8 mouse cellular contexts compared by ENCODE assay signal in genomic region chr11:96827917-96828316, GRCm38 (mm10). TPM values are rescaled to one million over a fixed set of nuclear protein-coding genes. Genes with fewer than 3 reads are reported as not detected.
DNase-seq lines count a peak whose midpoint lies in the region; ATAC-seq and TF ChIP-seq lines count a peak whose summit lies in the region.

No protein-coding gene starts in this region.

- peak overlapping the region; percentile 48 for H3K9ac ChIP-seq in heart, adult 2 months (ENCODE audit: low read depth, low read length)
- peak overlapping the region; percentile 37; the same call in 1 of the 2 replicates for H3K9ac ChIP-seq in forebrain, embryonic 14.5 days (ENCODE audit: low read length)
- peak overlapping the region; percentile 0; the same call in 1 of the 2 replicates for H3K9ac ChIP-seq in liver, embryonic 12.5 days

- H3K4me2 ChIP-seq in forebrain, embryonic 14.5 days (ENCODE audit: low read length), result peak overlapping the region; percentile 20; the same call in 1 of the 2 replicates
- peak overlapping the region; percentile 89 for H3K4me2 ChIP-seq in liver, embryonic 12.5 days

- WGBS in heart, adult 2 months, result 9% methylated on average over 9 of the region's 9 CpGs
- 83% methylated on average over 9 of the region's 9 CpGs for WGBS in forebrain, embryonic 14.5 days
- WGBS in liver, embryonic 12.5 days (ENCODE audit: insufficient replicate concordance), result 76% methylated on average over 9 of the region's 9 CpGs

- intact Hi-C loops in heart, adult 2 months (cut with DNase I), result loop anchor here (5.0 kb wide), 1 partner anchor 139 kb away; no protein-coding TSS in a partner anchor
- intact Hi-C loops in heart, postnatal 25 days (cut with DNase I), result loop anchor here (5.0 kb wide), 1 partner anchor 41 kb away; the partner anchor contains the start of gene Cbx1

- H3K27ac ChIP-seq in heart, adult 2 months, result peak overlapping the region; percentile 99
- no peak overlapping the region for H3K27ac ChIP-seq in forebrain, embryonic 14.5 days (ENCODE audit: low read depth, low read length)
- no peak overlapping the region for H3K27ac ChIP-seq in liver, embryonic 12.5 days

- no peak for ATAC-seq in forebrain, embryonic 14.5 days
- no peak for ATAC-seq in liver, embryonic 12.5 days
- no peak for ATAC-seq in megakaryocyte-erythroid progenitor cell, adult 5-6 weeks (replicated peaks; ENCODE audit: low FRiP score, low TSS enrichment, poor library complexity, severe bottlenecking)

- peaks cover 7% of the 10 kb centered on the region for H3K36me3 ChIP-seq in heart, adult 2 months (ENCODE audit: control insufficient read depth, insufficient read depth, low read length)
- peaks cover 25% of the 10 kb centered on the region for H3K36me3 ChIP-seq in C2C12 (ENCODE audit: control insufficient read depth, insufficient read depth)
- H3K36me3 ChIP-seq in forebrain, embryonic 14.5 days (ENCODE audit: control insufficient read depth, insufficient read depth, low read length), result peaks cover 24% of the 10 kb centered on the region
- peaks cover 39% of the 10 kb centered on the region for H3K36me3 ChIP-seq in liver, embryonic 12.5 days

- H3K79me3 ChIP-seq in C2C12 (ENCODE audit: low read depth), result peaks cover 55% of the 10 kb centered on the region

- H3ac ChIP-seq in C2C12 (ENCODE audit: control insufficient read depth, insufficient read length, low read depth), result peak overlapping the region; percentile 19

- H3K9me3 ChIP-seq in forebrain, embryonic 14.5 days (replicated peaks; ENCODE audit: control insufficient read depth, low read length), result no peaks in the 10 kb centered on the region
- no peaks in the 10 kb centered on the region for H3K9me3 ChIP-seq in liver, embryonic 12.5 days (replicated peaks)

- peaks cover 19% of the 10 kb centered on the region for H3K4me1 ChIP-seq in heart, adult 2 months (ENCODE audit: control insufficient read depth, insufficient read depth, low read length)
- H3K4me1 ChIP-seq in forebrain, embryonic 14.5 days (ENCODE audit: control insufficient read depth, insufficient read depth, low read length), result peaks cover 51% of the 10 kb centered on the region
- peaks cover 75% of the 10 kb centered on the region for H3K4me1 ChIP-seq in liver, embryonic 12.5 days

- TF ChIP-seq POLR2A in heart, adult 2 months (IDR thresholded peaks at IDR 0.05; ENCODE audit: insufficient read depth, low read depth, low read length), result no peak

- peaks cover 13% of the 10 kb centered on the region for H3K79me2 ChIP-seq in heart, adult 2 months (replicated peaks; ENCODE audit: control insufficient read depth, insufficient read depth, low read length)
- H3K79me2 ChIP-seq in C2C12 (ENCODE audit: control insufficient read depth, insufficient read depth), result peaks cover 64% of the 10 kb centered on the region

- no peak for TF ChIP-seq EP300 in heart, adult 2 months (IDR thresholded peaks at IDR 0.05; ENCODE audit: insufficient read depth, low read depth, low read length)

- H3K4me3 ChIP-seq in heart, adult 2 months, result peak overlapping the region; percentile 83
- H3K4me3 ChIP-seq in C2C12 (ENCODE audit: insufficient read depth, poor library complexity, severe bottlenecking), result no peak overlapping the region
- H3K4me3 ChIP-seq in forebrain, embryonic 14.5 days (ENCODE audit: low read depth, low read length), result no peak overlapping the region
- H3K4me3 ChIP-seq in liver, embryonic 12.5 days, result peak overlapping the region; percentile 5

- no peak for TF ChIP-seq CTCF in heart, adult 2 months (IDR thresholded peaks at IDR 0.05)
- no peak for TF ChIP-seq CTCF in C2C12 (IDR thresholded peaks at IDR 0.05; ENCODE audit: control insufficient read depth, insufficient read depth, insufficient read length)

- no peaks in the 10 kb centered on the region for H3K27me3 ChIP-seq in heart, adult 2 months (ENCODE audit: control insufficient read depth, insufficient read depth, low read length)
- H3K27me3 ChIP-seq in C2C12 (ENCODE audit: control insufficient read depth, insufficient read depth, insufficient read length), result no peaks in the 10 kb centered on the region
- H3K27me3 ChIP-seq in forebrain, embryonic 14.5 days (replicated peaks; ENCODE audit: control insufficient read depth, insufficient read depth, low read length), result no peaks in the 10 kb centered on the region
- H3K27me3 ChIP-seq in liver, embryonic 12.5 days (replicated peaks), result no peaks in the 10 kb centered on the region

- peak in 1 of 2 experiments; percentile 45 for DNase-seq in heart, adult 2 months
- no peak for DNase-seq in heart, postnatal 25 days (ENCODE audit: low spot score)
- DNase-seq in forebrain, embryonic 14.5 days (ENCODE audit: low spot score), result no peak
- DNase-seq in c-Kit-positive CD71-positive TER-119-positive erythroid progenitor cells, embryonic 14.5 days (ENCODE audit: low spot score), result no peak
- no peak for DNase-seq in adrenal gland, postnatal 25 days

TF ChIP-seq in C2C12, 6 proteins besides CTCF, POLR2A, EP300 and RAD21:
- TF ChIP-seq MYOG (IDR thresholded peaks at IDR 0.05; ENCODE audit: control insufficient read depth, extremely low read depth, insufficient read length) (no peak), MAX (IDR thresholded peaks at IDR 0.05) (no peak), MYOD1 (IDR thresholded peaks at IDR 0.05; ENCODE audit: control insufficient read depth, insufficient read length, low read depth) (no peak), CEBPB (IDR thresholded peaks at IDR 0.05; ENCODE audit: low read depth) (no peak), FOSL1 (IDR thresholded peaks at IDR 0.05; ENCODE audit: insufficient read depth, low read length, poor library complexity, severe bottlenecking) (no peak), USF1 (IDR thresholded peaks at IDR 0.05; ENCODE audit: low read depth) (no peak)

RNA-seq across cellular contexts. Expression of gene Nfe2l1, which starts 1.9 kb away (rescaled TPM):
- total RNA-seq in heart, adult 2 months (2021), result 100 to 1,000 TPM; 395 to 436 TPM
- polyA plus RNA-seq in heart, adult 2 months (2012; rRNA removed), result 397 and 529 TPM in 2 replicates
- total RNA-seq in heart, postnatal 25 days (2021), result 100 to 1,000 TPM; 346 to 370 TPM
- 89.3 TPM for polyA plus RNA-seq in C2C12 (2012; fragmentation: generic; extraction: Trizol)
- polyA plus RNA-seq in forebrain, embryonic 14.5 days (2014; fragmentation: Nextera tagmentation; extraction: Ambion mirVana), result 28.0 and 38.6 TPM in 2 replicates
- polyA plus RNA-seq in liver, embryonic 12.5 days (2016; fragmentation: Nextera tagmentation; extraction: Ambion mirVana), result 26.7 and 32.4 TPM in 2 replicates
- total RNA-seq in megakaryocyte-erythroid progenitor cell, adult 5-6 weeks (2014; fragmentation: Nextera tagmentation), result 22.2 and 53.3 TPM in 2 replicates
- total RNA-seq in megakaryocyte-erythroid progenitor cell, adult 5-6 weeks (2017), result 27.3 and 47.5 TPM in 2 replicates
- total RNA-seq in adrenal gland, postnatal 25 days (2021), result 492 and 601 TPM in 2 replicates

RNA-seq across cellular contexts. Expression of gene Copz2, which starts 21.8 kb away (rescaled TPM):
- 10 to 100 TPM; 35.0 to 36.9 TPM for total RNA-seq in heart, adult 2 months (2021)
- 55.0 and 76.6 TPM in 2 replicates for polyA plus RNA-seq in heart, adult 2 months (2012; rRNA removed)
- total RNA-seq in heart, postnatal 25 days (2021), result 10 to 100 TPM; 33.4 to 37.5 TPM
- polyA plus RNA-seq in C2C12 (2012; fragmentation: generic; extraction: Trizol), result 29.0 TPM
- 14.7 and 15.0 TPM in 2 replicates for polyA plus RNA-seq in forebrain, embryonic 14.5 days (2014; fragmentation: Nextera tagmentation; extraction: Ambion mirVana)
- 25.6 and 26.7 TPM in 2 replicates for polyA plus RNA-seq in liver, embryonic 12.5 days (2016; fragmentation: Nextera tagmentation; extraction: Ambion mirVana)
- total RNA-seq in megakaryocyte-erythroid progenitor cell, adult 5-6 weeks (2014; fragmentation: Nextera tagmentation), result not detected in 2 replicates
- 1.0 and 3.2 TPM in 2 replicates for total RNA-seq in megakaryocyte-erythroid progenitor cell, adult 5-6 weeks (2017)
- total RNA-seq in adrenal gland, postnatal 25 days (2021), result 58.0 and 59.0 TPM in 2 replicates

RNA-seq across cellular contexts. Expression of gene Cbx1, which starts 39.0 kb away (rescaled TPM):
- 10 to 100 TPM; 34.8 to 36.9 TPM for total RNA-seq in heart, adult 2 months (2021)
- polyA plus RNA-seq in heart, adult 2 months (2012; rRNA removed), result 8.4 and 11.1 TPM in 2 replicates
- total RNA-seq in heart, postnatal 25 days (2021), result 10 to 100 TPM; 36.6 to 39.0 TPM
- polyA plus RNA-seq in C2C12 (2012; fragmentation: generic; extraction: Trizol), result 43.8 TPM
- 94.8 and 99.7 TPM in 2 replicates for polyA plus RNA-seq in forebrain, embryonic 14.5 days (2014; fragmentation: Nextera tagmentation; extraction: Ambion mirVana)
- 51.6 and 52.4 TPM in 2 replicates for polyA plus RNA-seq in liver, embryonic 12.5 days (2016; fragmentation: Nextera tagmentation; extraction: Ambion mirVana)
- total RNA-seq in megakaryocyte-erythroid progenitor cell, adult 5-6 weeks (2014; fragmentation: Nextera tagmentation), result 91.7 and 97.1 TPM in 2 replicates
- 120 and 130 TPM in 2 replicates for total RNA-seq in megakaryocyte-erythroid progenitor cell, adult 5-6 weeks (2017)
- 78.9 and 98.0 TPM in 2 replicates for total RNA-seq in adrenal gland, postnatal 25 days (2021)

RNA-seq across cellular contexts. Expression of gene Snx11, which starts 50.6 kb away (rescaled TPM):
- total RNA-seq in heart, adult 2 months (2021), result 10 to 100 TPM; 11.6 to 12.5 TPM
- 11.1 and 16.2 TPM in 2 replicates for polyA plus RNA-seq in heart, adult 2 months (2012; rRNA removed)
- total RNA-seq in heart, postnatal 25 days (2021), result 10 to 100 TPM; 12.1 to 13.4 TPM
- 17.6 TPM for polyA plus RNA-seq in C2C12 (2012; fragmentation: generic; extraction: Trizol)
- 17.6 and 21.6 TPM in 2 replicates for polyA plus RNA-seq in forebrain, embryonic 14.5 days (2014; fragmentation: Nextera tagmentation; extraction: Ambion mirVana)
- 14.3 and 14.4 TPM in 2 replicates for polyA plus RNA-seq in liver, embryonic 12.5 days (2016; fragmentation: Nextera tagmentation; extraction: Ambion mirVana)
- total RNA-seq in megakaryocyte-erythroid progenitor cell, adult 5-6 weeks (2014; fragmentation: Nextera tagmentation), result 13.4 and 26.0 TPM in 2 replicates
- total RNA-seq in megakaryocyte-erythroid progenitor cell, adult 5-6 weeks (2017), result 7.4 and 9.7 TPM in 2 replicates
- 32.1 and 34.6 TPM in 2 replicates for total RNA-seq in adrenal gland, postnatal 25 days (2021)

Comparison
In these comparisons a context has a peak if more than half of its experiments do, and no peak if none do; other contexts are left out.
1. H3K4me3 ChIP-seq: peak in heart, adult 2 months (single experiment) and liver, embryonic 12.5 days (single experiment); none in C2C12 (single experiment) and forebrain, embryonic 14.5 days (single experiment).
2. RNA of gene Copz2, which starts 21.8 kb away (total RNA-seq): 58.0 to 59.0 TPM in adrenal gland, postnatal 25 days, 33.4 to 37.5 TPM in heart, postnatal 25 days and 35.0 to 36.9 TPM in heart, adult 2 months; 1.0 to 3.2 TPM in megakaryocyte-erythroid progenitor cell, adult 5-6 weeks; every median in the first group is over 4 times any median in the second.
3. Peak in every context shown above with its lines, with median percentiles within 50 percentile points of each other: H3K9ac ChIP-seq.